ENCODE assay signal across 7 mouse cellular contexts in the genomic region with DNA sequence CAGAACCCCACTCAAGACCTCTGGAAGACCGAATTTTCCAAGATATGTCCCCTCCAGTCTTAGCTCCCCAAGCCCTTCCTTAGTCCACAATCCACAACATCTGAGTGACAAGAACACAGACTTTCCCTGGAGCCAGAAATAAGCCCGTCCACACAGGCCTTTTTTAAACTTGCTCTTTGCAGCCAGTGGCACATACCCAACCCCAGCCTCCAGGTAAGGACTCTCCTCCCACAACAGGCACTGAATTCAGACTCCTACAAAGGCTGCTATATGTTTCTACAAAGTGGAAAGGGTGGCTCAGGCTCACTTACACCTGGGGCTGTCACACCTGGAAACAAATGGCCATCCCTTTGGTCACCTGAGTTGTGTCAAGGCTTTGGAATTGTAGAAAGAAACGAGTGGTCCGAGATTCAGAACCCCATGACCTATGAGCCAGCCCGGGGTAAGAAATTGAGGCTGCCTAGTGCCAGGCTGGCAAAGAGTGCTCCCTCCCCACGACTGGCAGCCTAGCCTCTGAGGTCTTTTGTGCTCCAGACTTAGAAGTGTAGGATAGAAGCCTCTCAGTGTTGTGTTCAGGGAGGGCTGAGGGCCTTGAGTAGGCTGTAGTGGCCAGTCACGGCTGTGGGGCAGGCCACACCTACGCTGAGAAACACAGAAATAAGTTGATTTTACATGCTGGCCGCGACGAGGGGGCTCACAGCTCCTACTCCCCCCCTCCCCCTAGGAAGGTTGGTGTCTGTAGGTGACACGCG. TPM values are rescaled to one million over a fixed set of nuclear protein-coding genes. Genes with fewer than 3 reads are reported as not detected.
DNase-seq lines count a peak whose midpoint lies in the region; ATAC-seq and TF ChIP-seq lines count a peak whose summit lies in the region.

No protein-coding gene starts in this region.

- H3K27me3 ChIP-seq in neural tube, embryonic 12.5 days (replicated peaks), result no peaks in the 10 kb centered on the region

- peak; percentile 26 for DNase-seq in thymus, postnatal 0 days (ENCODE audit: low spot score)
- DNase-seq in thymus, adult 18-20 months, result no peak
- DNase-seq in kidney, postnatal 10 days, result peak; percentile 28
- no peak for DNase-seq in cerebellum, adult 11-12 months
- DNase-seq in spleen, postnatal 4 days (ENCODE audit: low spot score in 2 of 2), result no peak

- peak overlapping the region; percentile 86 for H3K9ac ChIP-seq in neural tube, embryonic 12.5 days

- H3K9me3 ChIP-seq in neural tube, embryonic 12.5 days, result no peaks in the 10 kb centered on the region

- no peak; the same call in 1 of the 2 replicates for TF ChIP-seq POLR2A in embryonic fibroblast, embryonic 13.5 days (IDR thresholded peaks at IDR 0.05; ENCODE audit: low read depth, low read length)

- ATAC-seq in neural tube, embryonic 12.5 days (ENCODE audit: low FRiP score, low read depth), result peak; percentile 10

- peaks cover 11% of the 10 kb centered on the region; the same call in 1 of the 2 replicates for H3K4me1 ChIP-seq in embryonic fibroblast, embryonic 13.5 days (ENCODE audit: control insufficient read depth, insufficient read depth, low read length)
- peaks cover 37% of the 10 kb centered on the region for H3K4me1 ChIP-seq in neural tube, embryonic 12.5 days

- H3K27ac ChIP-seq in embryonic fibroblast, embryonic 13.5 days (ENCODE audit: insufficient read depth, low read length), result no peak overlapping the region
- H3K27ac ChIP-seq in neural tube, embryonic 12.5 days, result 0 out of 2 replicates have a peak overlapping the region, but pooled peaks have one; percentile 77

- WGBS in neural tube, embryonic 12.5 days, result 24% methylated on average over 13 of the region's 13 CpGs

- H3K4me3 ChIP-seq in embryonic fibroblast, embryonic 13.5 days (ENCODE audit: insufficient read depth, low read length), result peak overlapping the region; percentile 74
- peak overlapping the region; percentile 86 for H3K4me3 ChIP-seq in neural tube, embryonic 12.5 days

- peaks cover 12% of the 10 kb centered on the region for H3K36me3 ChIP-seq in neural tube, embryonic 12.5 days

- no peak for TF ChIP-seq CTCF in embryonic fibroblast, embryonic 13.5 days (IDR thresholded peaks at IDR 0.05; ENCODE audit: borderline replicate concordance, insufficient read depth, low read length)

- peak overlapping the region; percentile 93 for H3K4me2 ChIP-seq in neural tube, embryonic 12.5 days (replicated peaks)

RNA-seq across cellular contexts. Expression of a gene that starts 0.8 kb away (rescaled TPM):
- 25.2 and 27.1 TPM in 2 replicates for polyA plus RNA-seq in thymus, postnatal 0 days (2015; fragmentation: Nextera tagmentation; extraction: Ambion mirVana)
- polyA plus RNA-seq in embryonic fibroblast, embryonic 13.5 days (2011; ENCODE audit: insufficient read length, low read depth, missing spikeins), result 28.7 and 29.5 TPM in 2 replicates
- 16.7 and 17.7 TPM in 2 replicates for polyA plus RNA-seq in neural tube, embryonic 12.5 days (2016; fragmentation: Nextera tagmentation; extraction: Ambion mirVana)

RNA-seq across cellular contexts. Expression of a gene that starts 14.4 kb away (rescaled TPM):
- 86.9 and 88.5 TPM in 2 replicates for polyA plus RNA-seq in thymus, postnatal 0 days (2015; fragmentation: Nextera tagmentation; extraction: Ambion mirVana)
- 43.3 and 58.9 TPM in 2 replicates for polyA plus RNA-seq in embryonic fibroblast, embryonic 13.5 days (2011; ENCODE audit: insufficient read length, low read depth, missing spikeins)
- polyA plus RNA-seq in neural tube, embryonic 12.5 days (2016; fragmentation: Nextera tagmentation; extraction: Ambion mirVana), result 95.4 and 106 TPM in 2 replicates

RNA-seq across cellular contexts. Expression of a gene that starts 14.4 kb away (rescaled TPM):
- polyA plus RNA-seq in thymus, postnatal 0 days (2015; fragmentation: Nextera tagmentation; extraction: Ambion mirVana), result 582 and 637 TPM in 2 replicates
- polyA plus RNA-seq in embryonic fibroblast, embryonic 13.5 days (2011; ENCODE audit: insufficient read length, low read depth, missing spikeins), result 296 and 323 TPM in 2 replicates
- polyA plus RNA-seq in neural tube, embryonic 12.5 days (2016; fragmentation: Nextera tagmentation; extraction: Ambion mirVana), result 701 and 706 TPM in 2 replicates

RNA-seq across cellular contexts. Expression of a gene that starts 16.4 kb away (rescaled TPM):
- polyA plus RNA-seq in thymus, postnatal 0 days (2015; fragmentation: Nextera tagmentation; extraction: Ambion mirVana), result 0.13 TPM in 1 of 2 replicates, not detected in the other
- not detected in 2 replicates for polyA plus RNA-seq in embryonic fibroblast, embryonic 13.5 days (2011; ENCODE audit: insufficient read length, low read depth, missing spikeins)
- polyA plus RNA-seq in neural tube, embryonic 12.5 days (2016; fragmentation: Nextera tagmentation; extraction: Ambion mirVana), result not detected in 2 replicates

RNA-seq across cellular contexts. Expression of a gene that starts 24.0 kb away (rescaled TPM):
- polyA plus RNA-seq in thymus, postnatal 0 days (2015; fragmentation: Nextera tagmentation; extraction: Ambion mirVana), result 2.4 and 6.3 TPM in 2 replicates
- polyA plus RNA-seq in embryonic fibroblast, embryonic 13.5 days (2011; ENCODE audit: insufficient read length, low read depth, missing spikeins), result not detected in 2 replicates
- 2.8 and 4.7 TPM in 2 replicates for polyA plus RNA-seq in neural tube, embryonic 12.5 days (2016; fragmentation: Nextera tagmentation; extraction: Ambion mirVana)

Comparison
In these comparisons a context has a peak if more than half of its experiments do, and no peak if none do; other contexts are left out.
1. DNase-seq: peak in thymus, postnatal 0 days (single experiment) and kidney, postnatal 10 days (single experiment); none in thymus, adult 18-20 months (0 of 2), cerebellum, adult 11-12 months (single experiment) and spleen, postnatal 4 days (0 of 2).